In genomic region chr12:85135513-85136470, GRCm38 (mm10) we compare ENCODE assay signal across 10 mouse cellular contexts. TPM values are rescaled to one million over a fixed set of nuclear protein-coding genes. Genes with fewer than 3 reads are reported as not detected.
DNase-seq lines count a peak whose midpoint lies in the region; ATAC-seq and TF ChIP-seq lines count a peak whose summit lies in the region.
"Had no signal": no experiment of that assay in that cellular context is flagged by ENCODE, and none has a peak within 500 bp of the region (broad histone marks: within the 10 kb centered on the region; RNA-seq: fewer than 3 reads in every experiment).

No protein-coding gene starts in this region.

- H3K9ac ChIP-seq in lung, embryonic 14.5 days = no peak overlapping the region
- H3K9ac ChIP-seq in embryonic facial prominence, embryonic 14.5 days (ENCODE audit: low read depth, low read length) = no peak overlapping the region

- peak; percentile 50 for DNase-seq in gastrocnemius, postnatal 25 days
- no peak for DNase-seq in gastrocnemius, postnatal 4 days (ENCODE audit: low spot score in 2 of 2)
- DNase-seq in lung, embryonic 14.5 days = peak; percentile 63
- no peak for DNase-seq in lung, adult 18-20 months
- DNase-seq in embryonic facial prominence, embryonic 14.5 days (ENCODE audit: low spot score) = no peak
- no peak for DNase-seq in left cerebral cortex, postnatal 14 days (ENCODE audit: low spot score in 2 of 2)
- DNase-seq: thymus, postnatal 4 days had no signal

- H3K4me3 ChIP-seq in lung, embryonic 14.5 days (ENCODE audit: low read depth, low read length) = no peak overlapping the region
- no peak overlapping the region for H3K4me3 ChIP-seq in embryonic facial prominence, embryonic 14.5 days (ENCODE audit: low read depth, low read length)
- H3K4me3 ChIP-seq: megakaryocyte, embryonic 14.5 days had no signal

- H3K27ac ChIP-seq in lung, embryonic 14.5 days (ENCODE audit: low read depth) = peak overlapping the region; percentile 52
- H3K27ac ChIP-seq in embryonic facial prominence, embryonic 14.5 days (replicated peaks; ENCODE audit: low read depth, low read length) = no peak overlapping the region

- 0 out of 2 replicates have a peak, but pooled peaks cover 4% of the 10 kb centered on the region for H3K27me3 ChIP-seq in lung, embryonic 14.5 days (ENCODE audit: insufficient read depth, low read length)
- no peaks in the 10 kb centered on the region for H3K27me3 ChIP-seq in embryonic facial prominence, embryonic 14.5 days (replicated peaks; ENCODE audit: control insufficient read depth, insufficient read depth, low read length)

- 56% methylated on average over 19 of the region's 19 CpGs for WGBS in lung, embryonic 14.5 days
- WGBS in embryonic facial prominence, embryonic 14.5 days = 71% methylated on average over 18 of the region's 19 CpGs

- no peak overlapping the region; the same call in 1 of the 2 replicates for H3K4me2 ChIP-seq in lung, embryonic 14.5 days
- no peak overlapping the region for H3K4me2 ChIP-seq in embryonic facial prominence, embryonic 14.5 days (ENCODE audit: low read depth, low read length)

- ATAC-seq in lung, embryonic 14.5 days (ENCODE audit: insufficient read depth) = peak; percentile 64
- peak; percentile 24; the same call in 1 of the 2 replicates for ATAC-seq in embryonic facial prominence, embryonic 14.5 days (ENCODE audit: low read depth)
- ATAC-seq in megakaryocyte-erythroid progenitor cell, adult 5-6 weeks (replicated peaks; ENCODE audit: low FRiP score, low TSS enrichment, poor library complexity, severe bottlenecking) = peak; percentile 17; the same call in 1 of the 2 replicates

- TF ChIP-seq CTCF in lung, embryonic 14.5 days (IDR thresholded peaks at IDR 0.05; ENCODE audit: low read depth) = no peak

- peaks cover 2% of the 10 kb centered on the region; the same call in 1 of the 2 replicates for H3K4me1 ChIP-seq in lung, embryonic 14.5 days (ENCODE audit: insufficient read depth)
- peaks cover 6% of the 10 kb centered on the region; the same call in 1 of the 2 replicates for H3K4me1 ChIP-seq in embryonic facial prominence, embryonic 14.5 days (ENCODE audit: control insufficient read depth, insufficient read depth, low read length)

- H3K36me3 ChIP-seq in lung, embryonic 14.5 days (ENCODE audit: insufficient read depth) = peaks cover 43% of the 10 kb centered on the region
- peaks cover 50% of the 10 kb centered on the region for H3K36me3 ChIP-seq in embryonic facial prominence, embryonic 14.5 days (ENCODE audit: control insufficient read depth, insufficient read depth, low read length)

- no peaks in the 10 kb centered on the region for H3K9me3 ChIP-seq in lung, embryonic 14.5 days (ENCODE audit: low read depth, low read length)
- H3K9me3 ChIP-seq in embryonic facial prominence, embryonic 14.5 days (ENCODE audit: control insufficient read depth, low read length) = no peaks in the 10 kb centered on the region
- H3K9me3 ChIP-seq: G1E; megakaryocyte, embryonic 14.5 days had no signal

- intact Hi-C loops in left cerebral cortex, postnatal 14 days (cut with DNase I) = no loop called here

RNA-seq across cellular contexts. Expression of gene Rps6kl1, which starts 15.3 kb away (rescaled TPM):
- 1 to 10 TPM in 1 of 2 experiments, under 1 TPM in 1; 0.95 to 1.1 TPM for total RNA-seq in gastrocnemius, postnatal 25 days (2021)
- under 1 TPM; 0.47 to 0.49 TPM for total RNA-seq in gastrocnemius, postnatal 4 days (2021)
- polyA plus RNA-seq in lung, embryonic 14.5 days (2014; fragmentation: Nextera tagmentation; extraction: Ambion mirVana) = 0.91 and 1.0 TPM in 2 replicates
- polyA plus RNA-seq in embryonic facial prominence, embryonic 14.5 days (2014; fragmentation: Nextera tagmentation; extraction: Ambion mirVana) = 1.5 and 1.8 TPM in 2 replicates
- total RNA-seq in megakaryocyte-erythroid progenitor cell, adult 5-6 weeks (2014; fragmentation: Nextera tagmentation) = 0.35 TPM in 1 of 2 replicates, not detected in the other
- not detected in 2 replicates for total RNA-seq in megakaryocyte-erythroid progenitor cell, adult 5-6 weeks (2017)
- total RNA-seq in left cerebral cortex, postnatal 14 days (2021) = 10 to 100 TPM; 37.9 to 41.1 TPM

RNA-seq across cellular contexts. Expression of gene Dlst, which starts 25.2 kb away (rescaled TPM):
- total RNA-seq in gastrocnemius, postnatal 25 days (2021) = 100 to 1,000 TPM; 326 to 330 TPM
- 100 to 1,000 TPM; 248 to 258 TPM for total RNA-seq in gastrocnemius, postnatal 4 days (2021)
- polyA plus RNA-seq in lung, embryonic 14.5 days (2014; fragmentation: Nextera tagmentation; extraction: Ambion mirVana) = 112 and 115 TPM in 2 replicates
- 110 and 112 TPM in 2 replicates for polyA plus RNA-seq in embryonic facial prominence, embryonic 14.5 days (2014; fragmentation: Nextera tagmentation; extraction: Ambion mirVana)
- total RNA-seq in megakaryocyte-erythroid progenitor cell, adult 5-6 weeks (2014; fragmentation: Nextera tagmentation) = 216 and 227 TPM in 2 replicates
- total RNA-seq in megakaryocyte-erythroid progenitor cell, adult 5-6 weeks (2017) = 230 and 281 TPM in 2 replicates
- 100 to 1,000 TPM; 173 TPM for total RNA-seq in left cerebral cortex, postnatal 14 days (2021)

RNA-seq across cellular contexts. Expression of gene Prox2, which starts 25.2 kb away (rescaled TPM):
- total RNA-seq in gastrocnemius, postnatal 25 days (2021) = 1 to 10 TPM; 2.2 to 2.3 TPM
- total RNA-seq in gastrocnemius, postnatal 4 days (2021) = 1 to 10 TPM; 3.2 to 4.7 TPM
- polyA plus RNA-seq in lung, embryonic 14.5 days (2014; fragmentation: Nextera tagmentation; extraction: Ambion mirVana) = 3.1 and 4.6 TPM in 2 replicates
- 2.9 and 3.9 TPM in 2 replicates for polyA plus RNA-seq in embryonic facial prominence, embryonic 14.5 days (2014; fragmentation: Nextera tagmentation; extraction: Ambion mirVana)
- total RNA-seq in megakaryocyte-erythroid progenitor cell, adult 5-6 weeks (2014; fragmentation: Nextera tagmentation) = 2.5 and 11.8 TPM in 2 replicates
- total RNA-seq in megakaryocyte-erythroid progenitor cell, adult 5-6 weeks (2017) = 4.3 and 8.3 TPM in 2 replicates
- total RNA-seq in left cerebral cortex, postnatal 14 days (2021) = 1 to 10 TPM; 1.0 to 1.2 TPM

RNA-seq across cellular contexts. Expression of gene Pgf, which starts 41.8 kb away (rescaled TPM):
- 1 to 10 TPM; 1.3 to 1.8 TPM for total RNA-seq in gastrocnemius, postnatal 25 days (2021)
- 1 to 10 TPM; 5.6 to 6.4 TPM for total RNA-seq in gastrocnemius, postnatal 4 days (2021)
- polyA plus RNA-seq in lung, embryonic 14.5 days (2014; fragmentation: Nextera tagmentation; extraction: Ambion mirVana) = 10.9 and 14.6 TPM in 2 replicates
- polyA plus RNA-seq in embryonic facial prominence, embryonic 14.5 days (2014; fragmentation: Nextera tagmentation; extraction: Ambion mirVana) = 18.0 and 20.2 TPM in 2 replicates
- total RNA-seq in megakaryocyte-erythroid progenitor cell, adult 5-6 weeks (2014; fragmentation: Nextera tagmentation) = not detected in 2 replicates
- not detected in 2 replicates for total RNA-seq in megakaryocyte-erythroid progenitor cell, adult 5-6 weeks (2017)
- total RNA-seq in left cerebral cortex, postnatal 14 days (2021) = 1 to 10 TPM; 2.5 to 2.7 TPM
- polyA plus RNA-seq: G1E had no signal

Comparison
In these comparisons a context has a peak if more than half of its experiments do, and no peak if none do; other contexts are left out.
1. DNase-seq: peak in gastrocnemius, postnatal 25 days (single experiment) and lung, embryonic 14.5 days (single experiment); none in gastrocnemius, postnatal 4 days (0 of 2), lung, adult 18-20 months (0 of 2), embryonic facial prominence, embryonic 14.5 days (single experiment) and left cerebral cortex, postnatal 14 days (0 of 2).
2. RNA of gene Rps6kl1, which starts 15.3 kb away (total RNA-seq): 37.9 to 41.1 TPM in left cerebral cortex, postnatal 14 days; 0.95 to 1.1 TPM in gastrocnemius, postnatal 25 days, 0.47 to 0.49 TPM in gastrocnemius, postnatal 4 days and 0.35 TPM in megakaryocyte-erythroid progenitor cell, adult 5-6 weeks; every median in the first group is over 10 times any median in the second.
3. Peak in every context shown above with its lines, with median percentiles within 50 percentile points of each other: ATAC-seq.